Mouse (Mus musculus) hindbrain, embryonic 12.5 days (tissue): Measurements from ENCODE around the gene Ppfibp1. TPM values are rescaled to one million over a fixed set of nuclear protein-coding genes. Genes with fewer than 3 reads are reported as not detected.

Source experiments
- ATAC-seq: fragments of 200-750 bp; cut with Nextera tagmentation; 2 replicates; pipeline ENCODE4 v1.8.0; 2017; ENCODE audit warnings: moderate TSS enrichment; ENCODE audit not compliant: low FRiP score
- H3K27ac ChIP-seq: fragments of 300-500 bp; sonication (generic); 2 replicates; pipeline ENCODE4 v1.5.1; 2016; ENCODE audit warnings: mild to moderate bottlenecking
- H3K27me3 ChIP-seq: fragments of 300-500 bp; sonication (generic); 2 replicates; pipeline ENCODE4 v1.6.1; 2016; ENCODE audit warnings: mild to moderate bottlenecking
- H3K36me3 ChIP-seq: fragments of 300-500 bp; sonication (generic); 2 replicates; pipeline ENCODE4 v1.6.1; 2016; ENCODE audit warnings: mild to moderate bottlenecking
- H3K4me1 ChIP-seq: fragments of 300-500 bp; sonication (generic); 2 replicates; pipeline ENCODE4 v1.6.1; 2016
- H3K4me2 ChIP-seq: fragments of 300-500 bp; sonication (generic); replicated peaks from 2 replicates; pipeline ENCODE4 v1.6.1; 2016; ENCODE audit warnings: mild to moderate bottlenecking
- H3K4me3 ChIP-seq: fragments of 300-500 bp; sonication (generic); 2 replicates; pipeline ENCODE4 v1.5.1; 2016; ENCODE audit warnings: mild to moderate bottlenecking
- H3K9ac ChIP-seq: fragments of 300-500 bp; sonication (generic); 2 replicates; pipeline ENCODE4 v1.6.1; 2016; ENCODE audit warnings: mild to moderate bottlenecking, moderate library complexity
- H3K9me3 ChIP-seq: fragments of 300-500 bp; sonication (generic); replicated peaks from 2 replicates; pipeline ENCODE4 v1.6.1; 2016; ENCODE audit warnings: mild to moderate bottlenecking
- WGBS: fragments of 180-500 bp; shearing (Covaris S2); methylation state at CpG from one replicate; pipeline ENCODE4 v1.1.7; 2016; 5-methylcytosine and 5-hydroxymethylcytosine counted together
- polyA plus RNA-seq: library from polyadenylated mRNA; unstranded; fragments of >200 nt; fragmentation: Nextera tagmentation; extraction: Ambion mirVana; gene quantifications from 2 replicates; pipeline ENCODE4 v1.2.1, GENCODE M21; 2016

Ppfibp1 gene
- polyA plus RNA-seq, 1 experiment from 2014 or later, result 38.6 TPM

GRCm38 (mm10) chr6:146884171-146884570 lies 4.1 kb upstream of the Ppfibp1 start:
- no peak for ATAC-seq
- no peak overlapping the region for H3K4me2 ChIP-seq
- no peak overlapping the region for H3K27ac ChIP-seq

GRCm38 (mm10) chr6:146884851-146885250 lies 3.4 kb upstream of the Ppfibp1 start:
- 36% methylated on average over 4 of the region's 4 CpGs for WGBS
- ATAC-seq, result no peak
- Histone ChIP-seq H3K27me3 (peaks cover 15% of the 10 kb centered on the region), H3K4me1 (peaks cover 13% of the 10 kb centered on the region), H3K9me3 (no peaks in the 10 kb centered on the region), H3K36me3 (no peaks in the 10 kb centered on the region), H3K4me3 (no peak overlapping the region), H3K4me2 (no peak overlapping the region), H3K9ac (no peak overlapping the region), H3K27ac (no peak overlapping the region)

More at GRCm38 (mm10) chr6:146884171-146884570, 4.1 kb upstream of the Ppfibp1 start:
- Histone ChIP-seq H3K27me3 (peaks cover 10% of the 10 kb centered on the region; the same call in 1 of the 2 replicates), H3K4me3 (no peak overlapping the region), H3K9me3 (no peaks in the 10 kb centered on the region), H3K4me1 (peaks cover 12% of the 10 kb centered on the region), H3K9ac (no peak overlapping the region), H3K36me3 (no peaks in the 10 kb centered on the region)
- 90% methylated on average over 3 of the region's 3 CpGs for WGBS

GRCm38 (mm10) chr6:146888660-146889490 lies 588 bp downstream of the Ppfibp1 start:
- H3K4me1 ChIP-seq, result peaks cover 17% of the 10 kb centered on the region
- no peaks in the 10 kb centered on the region for H3K36me3 ChIP-seq
- peak overlapping the region; percentile 67 for H3K4me3 ChIP-seq
- peak; percentile 79 for ATAC-seq
- H3K27me3 ChIP-seq, result peaks cover 18% of the 10 kb centered on the region
- 9% methylated on average over 26 of the region's 26 CpGs for WGBS
- peak overlapping the region; percentile 35; the same call in 1 of the 2 replicates for H3K27ac ChIP-seq
- peak overlapping the region; percentile 72 for H3K9ac ChIP-seq
- H3K4me2 ChIP-seq, result peak overlapping the region; percentile 71
- H3K9me3 ChIP-seq, result no peaks in the 10 kb centered on the region

- no peaks in the 10 kb centered on the region for H3K9me3 ChIP-seq
- H3K9ac ChIP-seq, result no peak overlapping the region
- no peak for ATAC-seq
- peak overlapping the region; percentile 71; the same call in 1 of the 2 replicates for H3K4me2 ChIP-seq
- H3K36me3 ChIP-seq, result no peaks in the 10 kb centered on the region
- H3K4me1 ChIP-seq, result peaks cover 17% of the 10 kb centered on the region
- WGBS, result 54% methylated on average over 2 of the region's 2 CpGs
- no peak overlapping the region for H3K4me3 ChIP-seq
- H3K27ac ChIP-seq, result no peak overlapping the region
- peaks cover 18% of the 10 kb centered on the region for H3K27me3 ChIP-seq
These were observed 1.9 kb downstream of the Ppfibp1 start for GRCm38 (mm10) chr6:146890215-146890614.

- H3K27ac ChIP-seq, result no peak overlapping the region
- H3K9me3 ChIP-seq, result no peaks in the 10 kb centered on the region
- no peak overlapping the region for H3K9ac ChIP-seq
- H3K4me2 ChIP-seq, result peak overlapping the region; percentile 71
- H3K4me3 ChIP-seq, result no peak overlapping the region
- H3K36me3 ChIP-seq, result no peaks in the 10 kb centered on the region
- peaks cover 17% of the 10 kb centered on the region for H3K4me1 ChIP-seq
- H3K27me3 ChIP-seq, result peaks cover 18% of the 10 kb centered on the region
- no peak for ATAC-seq
These were observed 2.3 kb downstream of the Ppfibp1 start for GRCm38 (mm10) chr6:146890633-146891032.

DNA sequence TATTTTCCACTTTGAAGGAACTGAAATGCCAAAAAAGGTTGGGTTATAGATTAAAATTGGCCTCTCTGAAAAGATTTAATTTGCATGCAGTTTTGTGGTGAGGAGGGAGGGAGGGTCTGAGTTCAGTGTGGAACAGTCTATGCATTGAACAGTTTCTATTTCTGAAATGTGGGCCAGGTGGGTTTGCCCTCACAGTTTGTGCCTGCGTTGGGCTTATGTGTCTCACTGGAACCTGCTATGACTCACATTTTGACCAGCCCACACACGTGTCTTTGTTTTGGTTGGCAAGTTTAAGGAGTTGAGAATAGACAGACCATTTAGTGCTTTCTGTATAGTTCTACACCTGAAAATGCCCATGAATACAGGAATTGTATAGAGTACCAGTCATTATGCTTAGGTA lies 5.6 kb downstream of the Ppfibp1 start:
- no peak overlapping the region for H3K4me3 ChIP-seq
- ATAC-seq, result no peak
- H3K4me1 ChIP-seq, result peaks cover 11% of the 10 kb centered on the region
- 79% methylated on average over 2 of the region's 2 CpGs for WGBS
- no peak overlapping the region for H3K4me2 ChIP-seq
- peaks cover 11% of the 10 kb centered on the region for H3K27me3 ChIP-seq
- no peaks in the 10 kb centered on the region for H3K36me3 ChIP-seq
- H3K9me3 ChIP-seq, result no peaks in the 10 kb centered on the region
- no peak overlapping the region for H3K27ac ChIP-seq
- H3K9ac ChIP-seq, result no peak overlapping the region

DNA sequence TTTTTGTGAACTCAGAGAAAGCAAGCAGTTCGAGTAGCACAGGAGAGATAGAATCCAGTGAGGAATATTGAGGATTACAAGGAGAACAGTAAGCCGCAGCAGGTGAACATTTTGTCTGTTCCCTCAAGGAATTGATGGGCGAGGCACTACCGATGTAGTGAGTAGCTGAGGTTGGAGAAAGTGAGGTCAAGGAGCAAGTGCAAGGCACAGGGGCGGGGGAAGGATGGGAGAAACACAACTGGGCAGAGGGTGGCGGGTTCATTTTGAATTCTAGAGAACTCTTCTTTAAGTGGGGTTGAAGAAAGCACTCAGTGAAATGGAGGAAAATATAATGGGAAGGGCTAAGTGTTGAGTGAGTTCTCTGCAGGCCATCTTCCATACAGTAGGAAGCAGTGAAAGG lies 10.4 kb downstream of the Ppfibp1 start:
- no peaks in the 10 kb centered on the region for H3K9me3 ChIP-seq
- H3K36me3 ChIP-seq, result no peaks in the 10 kb centered on the region
- H3K27ac ChIP-seq, result no peak overlapping the region
- no peak for ATAC-seq
- peaks cover 4% of the 10 kb centered on the region for H3K4me1 ChIP-seq
- H3K9ac ChIP-seq, result no peak overlapping the region
- no peaks in the 10 kb centered on the region for H3K27me3 ChIP-seq
- no peak overlapping the region for H3K4me2 ChIP-seq
- H3K4me3 ChIP-seq, result no peak overlapping the region
- 87% methylated on average over 6 of the region's 6 CpGs for WGBS

DNA sequence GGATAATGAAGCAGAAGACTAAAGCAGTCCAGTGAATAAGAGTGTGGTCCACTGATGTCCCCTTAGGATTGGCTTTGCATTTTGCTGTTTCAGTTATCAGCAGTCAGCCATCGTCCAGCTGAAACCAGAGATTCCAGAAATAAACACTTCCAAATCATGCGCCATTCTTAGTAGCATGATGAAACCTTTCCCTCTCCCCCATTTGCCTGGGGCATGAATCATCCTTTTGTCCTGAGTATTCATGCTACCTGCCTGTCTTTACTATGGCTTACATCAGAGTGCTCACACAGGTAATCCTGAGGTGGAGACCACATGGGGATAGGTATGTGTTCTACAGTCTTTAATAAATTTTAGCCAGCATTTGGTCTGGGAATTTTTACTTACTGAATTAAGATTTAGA lies 11.4 kb downstream of the Ppfibp1 start:
- 81% methylated on average over 2 of the region's 2 CpGs for WGBS
- H3K9ac ChIP-seq, result no peak overlapping the region
- H3K27ac ChIP-seq, result no peak overlapping the region
- H3K27me3 ChIP-seq, result no peaks in the 10 kb centered on the region
- no peak for ATAC-seq
- no peak overlapping the region for H3K4me3 ChIP-seq
- no peaks in the 10 kb centered on the region for H3K36me3 ChIP-seq
- peaks cover 4% of the 10 kb centered on the region for H3K4me1 ChIP-seq
- no peaks in the 10 kb centered on the region for H3K9me3 ChIP-seq
- H3K4me2 ChIP-seq, result no peak overlapping the region

DNA sequence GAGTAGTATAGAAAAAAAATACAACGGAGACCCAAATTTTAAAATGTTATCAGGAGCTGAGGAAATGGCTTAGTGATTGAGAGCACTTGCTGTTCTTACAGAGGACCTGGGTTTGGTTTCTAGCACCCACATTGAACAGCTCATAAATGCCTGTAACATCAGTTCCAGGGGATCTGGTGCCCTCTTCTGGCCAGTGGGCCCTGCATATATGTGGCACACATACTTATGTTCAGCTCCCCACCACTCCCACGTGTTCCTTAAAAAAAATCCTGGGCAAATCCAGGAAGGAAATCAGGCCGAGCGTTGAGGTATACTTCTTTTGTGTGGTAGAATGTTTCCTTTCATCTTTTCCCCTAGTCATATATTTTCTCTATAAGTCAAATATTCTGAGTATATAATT lies 13.6 kb downstream of the Ppfibp1 start:
- Histone ChIP-seq H3K4me1 (peaks cover 4% of the 10 kb centered on the region), H3K36me3 (no peaks in the 10 kb centered on the region), H3K9ac (no peak overlapping the region), H3K9me3 (no peaks in the 10 kb centered on the region), H3K27ac (no peak overlapping the region), H3K4me3 (no peak overlapping the region), H3K4me2 (no peak overlapping the region), H3K27me3 (no peaks in the 10 kb centered on the region)
- 92% methylated on average over 4 of the region's 4 CpGs for WGBS
- no peak for ATAC-seq

DNA sequence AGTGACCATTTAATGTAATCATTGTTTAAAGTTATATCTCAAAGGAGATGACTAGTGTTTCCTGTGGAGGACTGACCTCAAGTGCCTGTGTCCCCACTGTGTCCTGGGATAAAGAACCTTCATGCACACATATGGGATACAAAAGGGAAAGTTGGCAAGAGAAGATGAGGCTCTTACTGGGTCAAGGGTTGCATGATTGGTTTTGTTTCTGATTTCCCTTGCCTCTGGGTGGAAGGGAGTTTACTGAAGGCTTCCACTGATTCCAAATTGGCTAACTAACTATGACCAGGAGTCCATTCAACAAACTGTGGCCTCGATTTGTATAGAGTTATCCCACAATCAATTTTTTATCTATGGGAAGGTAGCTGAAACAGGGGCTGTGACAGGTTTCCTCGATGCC lies 15.3 kb downstream of the Ppfibp1 start:
- H3K4me2 ChIP-seq, result no peak overlapping the region
- no peaks in the 10 kb centered on the region for H3K9me3 ChIP-seq
- ATAC-seq, result no peak
- H3K9ac ChIP-seq, result no peak overlapping the region
- peaks cover 3% of the 10 kb centered on the region for H3K4me1 ChIP-seq
- no peak overlapping the region for H3K4me3 ChIP-seq
- no peak overlapping the region for H3K27ac ChIP-seq
- 89% methylated on average over 2 of the region's 2 CpGs for WGBS
- no peaks in the 10 kb centered on the region for H3K27me3 ChIP-seq
- H3K36me3 ChIP-seq, result no peaks in the 10 kb centered on the region

DNA sequence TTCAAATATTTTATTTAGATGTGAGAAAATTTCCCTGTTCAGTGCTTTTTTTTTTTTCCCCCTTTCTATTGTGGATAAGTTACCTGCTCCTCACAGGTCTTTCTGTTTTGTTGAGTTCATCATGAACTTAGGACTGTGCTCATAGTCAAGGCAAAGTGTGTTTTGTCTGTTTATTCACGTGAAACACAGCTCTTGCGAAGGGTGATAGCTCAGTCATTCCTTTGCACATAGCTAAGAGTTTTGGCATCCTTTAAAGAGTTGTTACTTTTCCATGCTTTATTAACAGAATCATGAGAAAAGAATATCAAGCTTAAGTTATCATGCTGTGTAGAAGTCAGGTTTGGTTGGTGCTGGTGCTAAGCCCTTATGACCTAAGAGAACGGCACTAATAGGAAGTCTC lies 16.4 kb downstream of the Ppfibp1 start:
- Histone ChIP-seq H3K4me3 (no peak overlapping the region), H3K4me1 (no peaks in the 10 kb centered on the region), H3K9me3 (no peaks in the 10 kb centered on the region), H3K27ac (no peak overlapping the region), H3K4me2 (no peak overlapping the region), H3K27me3 (no peaks in the 10 kb centered on the region), H3K36me3 (no peaks in the 10 kb centered on the region), H3K9ac (no peak overlapping the region)
- 91% methylated on average over 3 of the region's 3 CpGs for WGBS
- ATAC-seq, result no peak

GRCm38 (mm10) chr6:146906000-146906786 lies 17.9 kb downstream of the Ppfibp1 start:
- H3K36me3 ChIP-seq, result no peaks in the 10 kb centered on the region
- H3K27ac ChIP-seq, result no peak overlapping the region
- no peak overlapping the region for H3K4me3 ChIP-seq
- no peak for ATAC-seq
- no peaks in the 10 kb centered on the region for H3K27me3 ChIP-seq
- no peak overlapping the region for H3K9ac ChIP-seq
- no peaks in the 10 kb centered on the region for H3K4me1 ChIP-seq
- no peak overlapping the region for H3K4me2 ChIP-seq
- 83% methylated on average over 3 of the region's 3 CpGs for WGBS
- H3K9me3 ChIP-seq, result no peaks in the 10 kb centered on the region
